Mouse (Mus musculus): ENCODE results near the gene Bmi1. TPM values are rescaled to one million over a fixed set of nuclear protein-coding genes. Genes with fewer than 3 reads are reported as not detected.

Gene Bmi1
- polyA plus RNA-seq, 1 experiment from 2014 or later, result 10.5 TPM

- Histone ChIP-seq H3K9ac (ENCODE audit: low read length) (no peak overlapping the region), H3K27me3 (ENCODE audit: control insufficient read depth, insufficient read depth, low read length) (peaks cover 10% of the 10 kb centered on the region; the same call in 1 of the 2 replicates), H3K36me3 (ENCODE audit: control insufficient read depth, insufficient read depth, low read length) (no peaks in the 10 kb centered on the region), H3K4me2 (replicated peaks; ENCODE audit: low read depth) (no peak overlapping the region), H3K27ac (replicated peaks) (no peak overlapping the region), H3K4me1 (replicated peaks; ENCODE audit: control insufficient read depth, insufficient read depth) (no peaks in the 10 kb centered on the region), H3K9me3 (ENCODE audit: control insufficient read depth, low read length) (no peaks in the 10 kb centered on the region), H3K4me3 (ENCODE audit: low read depth, low read length) (no peak overlapping the region)
- DNase-seq (ENCODE audit: low spot score), result no peak
- TF ChIP-seq CTCF (IDR thresholded peaks at IDR 0.05; ENCODE audit: low read depth) (no peak), EP300 (optimal IDR thresholded peaks at IDR 0.05) (no peak)
- WGBS, result 8% methylated on average over 4 of the region's 4 CpGs
- no peak for ATAC-seq (ENCODE audit: low FRiP score, low TSS enrichment)
Observed at GRCm38 (mm10) chr2:18697591-18698244, 20.9 kb downstream of the Bmi1 start.

- TF ChIP-seq EP300 (optimal IDR thresholded peaks at IDR 0.05) (no peak), CTCF (IDR thresholded peaks at IDR 0.05; ENCODE audit: low read depth) (no peak)
- ATAC-seq (ENCODE audit: low FRiP score, low TSS enrichment) (peak; percentile 27; the same call in 1 of the 2 replicates), DNase-seq (ENCODE audit: low spot score) (no peak)
- Histone ChIP-seq H3K9me3 (ENCODE audit: control insufficient read depth, low read length) (no peaks in the 10 kb centered on the region), H3K9ac (ENCODE audit: low read length) (no peak overlapping the region), H3K4me3 (ENCODE audit: low read depth, low read length) (peak overlapping the region; percentile 15), H3K27ac (replicated peaks) (no peak overlapping the region), H3K27me3 (ENCODE audit: control insufficient read depth, insufficient read depth, low read length) (peaks cover 10% of the 10 kb centered on the region; the same call in 1 of the 2 replicates), H3K4me1 (replicated peaks; ENCODE audit: control insufficient read depth, insufficient read depth) (no peaks in the 10 kb centered on the region), H3K4me2 (replicated peaks; ENCODE audit: low read depth) (peak overlapping the region; percentile 32; the same call in 1 of the 2 replicates), H3K36me3 (ENCODE audit: control insufficient read depth, insufficient read depth, low read length) (no peaks in the 10 kb centered on the region)
- WGBS, result 2% methylated on average over 56 of the region's 56 CpGs
Observed at GRCm38 (mm10) chr2:18698663-18699385, 22.0 kb downstream of the Bmi1 start.

GRCm38 (mm10) chr2:18699401-18699990 is 22.7 kb downstream of the Bmi1 start:
- no peak for ATAC-seq (ENCODE audit: low FRiP score, low TSS enrichment)
- H3K4me2 ChIP-seq (replicated peaks; ENCODE audit: low read depth), result no peak overlapping the region

GRCm38 (mm10) chr2:18710356-18710755 is 33.5 kb downstream of the Bmi1 start:
- Histone ChIP-seq H3K27ac (replicated peaks) (no peak overlapping the region), H3K4me3 (ENCODE audit: low read depth, low read length) (no peak overlapping the region), H3K4me1 (replicated peaks; ENCODE audit: control insufficient read depth, insufficient read depth) (no peaks in the 10 kb centered on the region), H3K27me3 (ENCODE audit: control insufficient read depth, insufficient read depth, low read length) (no peaks in the 10 kb centered on the region), H3K4me2 (replicated peaks; ENCODE audit: low read depth) (no peak overlapping the region), H3K9me3 (ENCODE audit: control insufficient read depth, low read length) (no peaks in the 10 kb centered on the region), H3K9ac (ENCODE audit: low read length) (no peak overlapping the region), H3K36me3 (ENCODE audit: control insufficient read depth, insufficient read depth, low read length) (no peaks in the 10 kb centered on the region)
- TF ChIP-seq EP300 (optimal IDR thresholded peaks at IDR 0.05), result no peak
- TF ChIP-seq CTCF (IDR thresholded peaks at IDR 0.05; ENCODE audit: low read depth), result no peak
- no peak for ATAC-seq (ENCODE audit: low FRiP score, low TSS enrichment)
- no peak for DNase-seq (ENCODE audit: low spot score)
- 54% methylated on average over 3 of the region's 3 CpGs for WGBS

More at GRCm38 (mm10) chr2:18699401-18699990, 22.7 kb downstream of the Bmi1 start:
- DNase-seq (ENCODE audit: low spot score), result no peak
- TF ChIP-seq EP300 (optimal IDR thresholded peaks at IDR 0.05) (no peak), CTCF (IDR thresholded peaks at IDR 0.05; ENCODE audit: low read depth) (no peak)
- Histone ChIP-seq H3K4me1 (replicated peaks; ENCODE audit: control insufficient read depth, insufficient read depth) (no peaks in the 10 kb centered on the region), H3K27me3 (ENCODE audit: control insufficient read depth, insufficient read depth, low read length) (peaks cover 10% of the 10 kb centered on the region; the same call in 1 of the 2 replicates), H3K9me3 (ENCODE audit: control insufficient read depth, low read length) (no peaks in the 10 kb centered on the region), H3K4me3 (ENCODE audit: low read depth, low read length) (no peak overlapping the region), H3K27ac (replicated peaks) (no peak overlapping the region), H3K36me3 (ENCODE audit: control insufficient read depth, insufficient read depth, low read length) (no peaks in the 10 kb centered on the region), H3K9ac (ENCODE audit: low read length) (no peak overlapping the region)
- 4% methylated on average over 11 of the region's 11 CpGs for WGBS

- no peak overlapping the region for H3K4me3 ChIP-seq (ENCODE audit: low read depth, low read length)
- H3K27me3 ChIP-seq (ENCODE audit: control insufficient read depth, insufficient read depth, low read length), result no peaks in the 10 kb centered on the region
- DNase-seq (ENCODE audit: low spot score), result no peak
- H3K9me3 ChIP-seq (ENCODE audit: control insufficient read depth, low read length), result no peaks in the 10 kb centered on the region
- no peak overlapping the region for H3K9ac ChIP-seq (ENCODE audit: low read length)
- H3K36me3 ChIP-seq (ENCODE audit: control insufficient read depth, insufficient read depth, low read length), result no peaks in the 10 kb centered on the region
- H3K4me1 ChIP-seq (replicated peaks; ENCODE audit: control insufficient read depth, insufficient read depth), result no peaks in the 10 kb centered on the region
- WGBS, result 59% methylated on average over 2 of the region's 2 CpGs
- H3K4me2 ChIP-seq (replicated peaks; ENCODE audit: low read depth), result no peak overlapping the region
- no peak for ATAC-seq (ENCODE audit: low FRiP score, low TSS enrichment)
- no peak overlapping the region for H3K27ac ChIP-seq (replicated peaks)
- TF ChIP-seq EP300 (optimal IDR thresholded peaks at IDR 0.05) (no peak), CTCF (IDR thresholded peaks at IDR 0.05; ENCODE audit: low read depth) (no peak)
Observed at GRCm38 (mm10) chr2:18713071-18713470, 36.3 kb downstream of the Bmi1 start.
